Mouse (Mus musculus): ENCODE measurements around the gene Igf2bp3.

The Igf2bp3 gene

GRCm38 (mm10) chr6:49073304-49074116 lies 141.2 kb downstream of the Igf2bp3 start, which contains the start of gene Malsu1:
Gene Malsu1 (plus strand): TSS chr6:49073795.
- peak; percentile 96 to 98 for DNase-seq (ENCODE audit: low spot score in 2 of 2)

- DNase-seq (ENCODE audit: low spot score in 2 of 2) = no peak
Observed at GRCm38 (mm10) chr6:49068361-49068760, 146.4 kb downstream of the Igf2bp3 start.

GRCm38 (mm10) chr6:49057053-49058021 lies 157.4 kb downstream of the Igf2bp3 start:
- peak; percentile 68 to 74 for DNase-seq (ENCODE audit: low spot score in 2 of 2)

GRCm38 (mm10) chr6:49056009-49056408 lies 158.7 kb downstream of the Igf2bp3 start:
- DNase-seq (ENCODE audit: low spot score in 2 of 2) = no peak

GRCm38 (mm10) chr6:49055256-49055733 lies 159.5 kb downstream of the Igf2bp3 start:
- DNase-seq (ENCODE audit: low spot score in 2 of 2) = no peak

- DNase-seq (ENCODE audit: low spot score in 2 of 2) = no peak
Observed at GRCm38 (mm10) chr6:49052191-49052590, 162.6 kb downstream of the Igf2bp3 start.

- DNase-seq (ENCODE audit: low spot score in 2 of 2) = no peak
Observed at GRCm38 (mm10) chr6:49050677-49051410, 163.9 kb downstream of the Igf2bp3 start.

GRCm38 (mm10) chr6:49048395-49048794 lies 166.4 kb downstream of the Igf2bp3 start:
- DNase-seq (ENCODE audit: low spot score in 2 of 2) = no peak

GRCm38 (mm10) chr6:49047848-49048247 lies 166.9 kb downstream of the Igf2bp3 start:
- no peak for DNase-seq (ENCODE audit: low spot score in 2 of 2)

- no peak for DNase-seq (ENCODE audit: low spot score in 2 of 2)
Observed at GRCm38 (mm10) chr6:49046976-49047375, 167.8 kb downstream of the Igf2bp3 start.

- DNase-seq (ENCODE audit: low spot score in 2 of 2) = no peak
Observed at GRCm38 (mm10) chr6:49046502-49046901, 168.3 kb downstream of the Igf2bp3 start.

- peak; percentile 45 to 62 for DNase-seq (ENCODE audit: low spot score in 2 of 2)
Observed at GRCm38 (mm10) chr6:49039470-49040180, 175.1 kb downstream of the Igf2bp3 start.

- DNase-seq (ENCODE audit: low spot score in 2 of 2) = no peak
Observed at GRCm38 (mm10) chr6:49037268-49037662, 177.5 kb downstream of the Igf2bp3 start.

- DNase-seq (ENCODE audit: low spot score in 2 of 2) = no peak
Observed at GRCm38 (mm10) chr6:49036275-49037267, 178.2 kb downstream of the Igf2bp3 start, which contains the start of gene Gpnmb. Gene Gpnmb (plus strand): TSS chr6:49036546.
